Mouse (Mus musculus): ENCODE data around the gene Slc4a3. TPM values are rescaled to one million over a fixed set of nuclear protein-coding genes. Genes with fewer than 3 reads are reported as not detected.
A peak's percentile ranks its signal among the peaks of the same experiment; 100 is the strongest.

Gene Slc4a3
- total and polyA plus RNA-seq, 2 experiments from 2014 or later, result 96.4 to 191 TPM

DNA sequence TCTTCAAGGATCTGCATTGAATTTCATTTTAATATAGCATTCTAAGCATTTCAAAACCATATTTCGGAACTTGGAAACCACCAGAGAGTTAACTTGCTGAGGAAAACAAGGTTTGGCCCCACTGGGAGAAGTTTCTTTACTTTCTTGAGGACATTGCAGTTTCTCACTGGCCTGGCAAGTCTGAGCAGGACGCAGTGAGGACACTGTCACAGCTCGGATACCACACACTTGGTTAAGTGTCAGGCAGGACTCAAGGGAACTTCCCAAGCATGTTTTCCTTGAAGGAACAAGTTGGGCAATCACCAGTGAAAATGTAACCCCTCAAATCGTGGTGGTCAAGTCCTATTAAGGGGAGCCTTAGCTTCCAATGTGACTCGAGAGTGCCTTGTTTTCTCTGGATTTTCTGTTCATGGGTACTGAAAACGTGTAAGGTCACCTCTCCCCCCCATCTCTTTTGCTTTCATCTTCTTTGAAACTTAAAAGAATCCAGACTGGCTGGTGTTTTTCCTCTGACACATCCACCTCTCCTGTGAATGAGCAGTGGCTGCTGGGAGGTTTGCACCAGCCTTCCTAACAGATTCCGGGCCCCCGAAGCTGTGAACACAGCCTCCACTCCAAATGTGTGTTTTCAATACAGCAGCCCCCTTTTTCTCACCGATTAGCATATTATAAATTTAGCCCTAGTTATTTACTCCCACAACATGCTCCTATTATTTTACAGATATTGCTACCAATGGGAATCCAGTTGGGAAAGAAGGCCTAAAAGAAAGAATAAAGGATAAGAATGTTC is 41.6 kb upstream of the Slc4a3 start:
- ATAC-seq, result no peak
- H3K4me2 ChIP-seq (ENCODE audit: low read depth, low read length), result peak overlapping the region; percentile 89
- H3K4me1 ChIP-seq (ENCODE audit: insufficient read depth, low read length), result 0 out of 2 replicates have a peak, but pooled peaks cover 11% of the 10 kb centered on the region
- 60% methylated on average over 9 of the region's 9 CpGs for WGBS
- H3K27me3 ChIP-seq (ENCODE audit: insufficient read depth, low read length), result no peaks in the 10 kb centered on the region
- H3K36me3 ChIP-seq (ENCODE audit: insufficient read depth, low read length), result peaks cover 5% of the 10 kb centered on the region; the same call in 1 of the 2 replicates
- H3K9ac ChIP-seq (replicated peaks; ENCODE audit: low read length), result peak overlapping the region; percentile 96
- no peak for TF ChIP-seq CTCF (IDR thresholded peaks at IDR 0.05; ENCODE audit: low read depth)
- H3K9me3 ChIP-seq (ENCODE audit: low read length), result no peaks in the 10 kb centered on the region
- DNase-seq (ENCODE audit: low spot score), result peak; percentile 5
- H3K27ac ChIP-seq, result peak overlapping the region; percentile 89; the same call in 1 of the 2 replicates
- H3K4me3 ChIP-seq (ENCODE audit: low read length), result peak overlapping the region; percentile 77

DNA sequence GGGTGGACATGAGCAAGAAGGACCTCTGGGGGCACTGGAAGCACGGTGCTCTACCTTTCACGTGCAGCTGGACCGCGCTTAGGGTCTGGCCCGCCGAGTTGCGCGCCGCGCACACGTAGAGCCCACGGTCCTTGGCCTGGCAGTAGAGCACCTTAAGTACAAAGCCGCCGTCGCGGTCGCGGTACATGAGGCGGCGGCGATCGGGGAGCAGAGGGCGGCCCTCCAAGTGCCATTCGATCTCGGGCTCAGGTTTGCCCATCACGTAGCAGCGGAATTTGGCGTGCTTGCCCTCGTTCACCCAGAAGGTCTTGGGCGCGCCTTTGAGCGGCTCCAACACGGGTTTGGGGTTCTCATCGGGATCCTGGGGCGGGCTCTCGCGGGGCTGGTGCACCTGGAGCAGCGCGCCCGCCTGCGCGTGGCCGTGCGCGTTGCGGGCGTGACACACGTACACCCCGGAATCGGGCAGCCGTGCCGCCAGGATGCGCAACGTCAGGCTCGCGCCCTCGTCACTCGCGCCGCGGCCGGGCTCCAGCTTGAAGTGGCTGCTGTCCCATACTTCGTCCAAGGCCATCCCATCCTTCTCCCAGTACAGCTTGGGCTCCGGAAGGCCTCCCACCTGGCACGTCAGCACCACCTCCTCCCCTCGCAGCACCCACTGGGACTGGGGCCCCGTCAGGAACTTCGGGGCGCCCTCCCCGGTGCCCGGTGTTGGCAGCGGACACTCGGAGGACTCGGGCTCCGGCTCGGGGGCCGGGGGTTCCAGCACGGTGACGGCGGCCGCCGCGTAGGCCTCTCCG is 40.7 kb upstream of the Slc4a3 start:
- H3K27me3 ChIP-seq (ENCODE audit: insufficient read depth, low read length), result no peaks in the 10 kb centered on the region
- DNase-seq (ENCODE audit: low spot score), result peak; percentile 89
- no peaks in the 10 kb centered on the region for H3K9me3 ChIP-seq (ENCODE audit: low read length)
- peak overlapping the region; percentile 77 for H3K4me3 ChIP-seq (ENCODE audit: low read length)
- H3K4me2 ChIP-seq (ENCODE audit: low read depth, low read length), result peak overlapping the region; percentile 89
- H3K9ac ChIP-seq (replicated peaks; ENCODE audit: low read length), result peak overlapping the region; percentile 96
- TF ChIP-seq CTCF (IDR thresholded peaks at IDR 0.05; ENCODE audit: low read depth), result no peak
- H3K36me3 ChIP-seq (ENCODE audit: insufficient read depth, low read length), result peaks cover 4% of the 10 kb centered on the region; the same call in 1 of the 2 replicates
- peak; percentile 88 for ATAC-seq
- whole genome bisulfite sequencing, result under 1% methylated on average over 83 of the region's 84 CpGs
- H3K4me1 ChIP-seq (ENCODE audit: insufficient read depth, low read length), result 0 out of 2 replicates have a peak, but pooled peaks cover 11% of the 10 kb centered on the region
- H3K27ac ChIP-seq, result peak overlapping the region; percentile 89

DNA sequence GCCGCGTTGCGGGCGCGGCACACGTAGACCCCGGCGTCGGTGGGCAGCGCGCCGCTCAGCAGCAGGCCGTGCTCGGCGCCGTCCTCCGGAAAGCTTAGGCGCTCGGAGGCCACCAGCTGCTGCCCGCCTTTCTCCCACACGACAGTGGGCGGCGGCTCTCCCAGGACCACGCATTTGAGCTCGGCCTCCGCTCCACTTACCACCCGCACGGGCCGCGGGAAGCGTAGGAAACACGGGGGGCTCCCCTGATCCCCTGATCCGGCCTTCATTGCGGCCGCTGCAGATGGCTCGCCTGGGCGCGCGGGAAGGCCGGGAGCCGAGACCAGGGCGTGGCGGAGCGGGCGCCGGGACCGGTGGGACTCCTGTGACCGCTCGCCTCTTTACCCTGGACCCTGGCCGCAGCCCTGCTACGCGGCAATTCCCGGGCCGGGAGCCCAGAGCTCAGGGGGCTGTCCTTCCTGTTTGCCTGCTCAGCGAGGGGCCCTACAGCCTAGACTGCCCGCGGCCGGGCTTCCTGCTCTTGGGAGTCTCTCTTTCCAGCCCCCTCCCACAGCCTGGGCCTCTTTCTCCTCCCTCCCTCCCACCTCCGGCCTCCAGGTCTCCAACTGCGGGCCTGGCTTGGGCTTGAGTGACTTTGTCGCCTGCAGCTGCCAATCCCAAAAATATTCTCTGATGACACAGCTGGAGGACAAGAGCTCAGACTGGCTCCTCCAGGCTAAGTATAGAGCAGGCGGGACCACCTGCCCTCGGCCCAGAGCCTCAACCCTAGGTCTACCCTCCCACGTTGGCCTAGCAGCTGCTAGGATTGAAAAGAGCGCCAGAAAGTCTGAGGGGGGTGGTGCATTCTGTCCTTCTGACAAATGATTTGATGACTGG is 39.9 kb upstream of the Slc4a3 start, which contains the start of gene Obsl1:
Obsl1 (minus strand) TSS at position 497 of the 876 bp plus-strand sequence.
- H3K4me1 ChIP-seq (ENCODE audit: insufficient read depth, low read length), result 0 out of 2 replicates have a peak, but pooled peaks cover 11% of the 10 kb centered on the region
- H3K27me3 ChIP-seq (ENCODE audit: insufficient read depth, low read length), result no peaks in the 10 kb centered on the region
- H3K9me3 ChIP-seq (ENCODE audit: low read length), result no peaks in the 10 kb centered on the region
- H3K4me3 ChIP-seq (ENCODE audit: low read length), result peak within 1 kb of the TSS; percentile 77
- H3K27ac ChIP-seq, result peak within 1 kb of the TSS; percentile 89
- H3K36me3 ChIP-seq (ENCODE audit: insufficient read depth, low read length), result no peaks in the 10 kb centered on the region; the same call in 1 of the 2 replicates
- peak within 1 kb of the TSS; percentile 96 for H3K9ac ChIP-seq (replicated peaks; ENCODE audit: low read length)
- peak; percentile 75 for ATAC-seq
- WGBS, result 1% methylated on average over 60 of the region's 65 CpGs
- no peak for TF ChIP-seq CTCF (IDR thresholded peaks at IDR 0.05; ENCODE audit: low read depth)
- DNase-seq (ENCODE audit: low spot score), result peak; percentile 74
- H3K4me2 ChIP-seq (ENCODE audit: low read depth, low read length), result peak within 1 kb of the TSS; percentile 89

- H3K9me3 ChIP-seq (ENCODE audit: low read length), result no peaks in the 10 kb centered on the region
- H3K9ac ChIP-seq (replicated peaks; ENCODE audit: low read length), result peak within 1 kb of the TSS; percentile 96
- DNase-seq (ENCODE audit: low spot score), result no peak
- no peak for TF ChIP-seq CTCF (IDR thresholded peaks at IDR 0.05; ENCODE audit: low read depth)
- H3K4me1 ChIP-seq (ENCODE audit: insufficient read depth, low read length), result 0 out of 2 replicates have a peak, but pooled peaks cover 11% of the 10 kb centered on the region
- H3K36me3 ChIP-seq (ENCODE audit: insufficient read depth, low read length), result no peaks in the 10 kb centered on the region
- H3K27me3 ChIP-seq (ENCODE audit: insufficient read depth, low read length), result no peaks in the 10 kb centered on the region
- 79% methylated on average over 10 of the region's 10 CpGs for WGBS
- no peak for ATAC-seq
- H3K27ac ChIP-seq, result peak within 1 kb of the TSS; percentile 89
- peak within 1 kb of the TSS; percentile 89 for H3K4me2 ChIP-seq (ENCODE audit: low read depth, low read length)
- H3K4me3 ChIP-seq (ENCODE audit: low read length), result peak within 1 kb of the TSS; percentile 77
Observed at GRCm38 (mm10) chr1:75507006-75507405, 39.1 kb upstream of the Slc4a3 start, which contains the start of gene Inha. Gene Inha, plus strand, starts transcription at chr1:75507077.

GRCm38 (mm10) chr1:75509586-75509985 is 36.5 kb upstream of the Slc4a3 start:
- H3K4me1 ChIP-seq (ENCODE audit: insufficient read depth, low read length), result 0 out of 2 replicates have a peak, but pooled peaks cover 7% of the 10 kb centered on the region
- TF ChIP-seq CTCF (IDR thresholded peaks at IDR 0.05; ENCODE audit: low read depth), result no peak
- H3K27me3 ChIP-seq (ENCODE audit: insufficient read depth, low read length), result no peaks in the 10 kb centered on the region
- no peak overlapping the region for H3K4me3 ChIP-seq (ENCODE audit: low read length)
- ATAC-seq, result no peak
- 49% methylated on average over 20 of the region's 20 CpGs for WGBS
- H3K27ac ChIP-seq, result no peak overlapping the region
- no peak for DNase-seq (ENCODE audit: low spot score)
- no peaks in the 10 kb centered on the region for H3K36me3 ChIP-seq (ENCODE audit: insufficient read depth, low read length)
- H3K9ac ChIP-seq (replicated peaks; ENCODE audit: low read length), result no peak overlapping the region
- no peak overlapping the region for H3K4me2 ChIP-seq (ENCODE audit: low read depth, low read length)
- H3K9me3 ChIP-seq (ENCODE audit: low read length), result no peaks in the 10 kb centered on the region

DNA sequence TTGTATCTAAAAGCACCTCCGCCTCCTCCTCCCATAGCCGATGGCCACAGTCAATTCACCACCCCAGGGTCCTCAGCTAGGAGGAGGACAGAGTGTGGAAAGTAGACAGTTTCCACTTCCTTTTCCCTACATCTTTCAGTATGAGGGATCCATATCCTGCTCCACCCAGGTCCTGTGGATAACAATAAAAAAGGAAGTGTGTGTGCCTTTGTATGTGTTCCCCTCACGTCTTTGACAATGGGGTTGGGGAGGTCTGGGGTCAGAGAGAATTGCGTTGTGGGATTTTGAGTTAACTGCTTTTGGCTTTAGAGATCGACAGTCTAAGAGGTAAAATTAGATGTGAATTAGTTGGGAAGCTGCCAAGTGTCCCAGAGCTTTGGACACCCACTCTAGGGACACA is 35.9 kb upstream of the Slc4a3 start:
- no peak for TF ChIP-seq CTCF (IDR thresholded peaks at IDR 0.05; ENCODE audit: low read depth)
- Histone ChIP-seq H3K4me3 (ENCODE audit: low read length) (no peak overlapping the region), H3K36me3 (ENCODE audit: insufficient read depth, low read length) (no peaks in the 10 kb centered on the region), H3K27ac (no peak overlapping the region), H3K27me3 (ENCODE audit: insufficient read depth, low read length) (no peaks in the 10 kb centered on the region), H3K4me2 (ENCODE audit: low read depth, low read length) (no peak overlapping the region), H3K9ac (replicated peaks; ENCODE audit: low read length) (no peak overlapping the region), H3K4me1 (ENCODE audit: insufficient read depth, low read length) (0 out of 2 replicates have a peak, but pooled peaks cover 6% of the 10 kb centered on the region), H3K9me3 (ENCODE audit: low read length) (no peaks in the 10 kb centered on the region)
- DNase-seq (ENCODE audit: low spot score) (no peak), ATAC-seq (no peak)
- 68% methylated on average over 5 of the region's 5 CpGs for WGBS

All from hindbrain, postnatal 0 days (tissue).